Mouse (Mus musculus): ENCODE results near the gene Gm5155. TPM values are rescaled to one million over a fixed set of nuclear protein-coding genes. Genes with fewer than 3 reads are reported as not detected.

Gm5155 gene
- not detected for total RNA-seq (2023)

GRCm38 (mm10) chr7:17871467-17871866, at the start of gene Gm5155:
Gene Gm5155, plus strand, starts transcription at chr7:17871767.

Other genes starting within 250 kb of the Gm5155 start
- not detected for gene Ceacam5, start 158.5 kb upstream of the Gm5155 start, total RNA-seq (2023)
- gene Ceacam14, start 59.1 kb upstream of the Gm5155 start, total RNA-seq (2023), result not detected
- gene Ceacam11, start 100.4 kb downstream of the Gm5155 start, total RNA-seq (2023), result not detected
- not detected for gene Ceacam13, start 138.1 kb downstream of the Gm5155 start, total RNA-seq (2023)
- not detected for gene Ceacam12, start 194.2 kb downstream of the Gm5155 start, total RNA-seq (2023)

All from neutrophil, adult 59 days (primary cell).